28 mouse cellular contexts compared by ENCODE assay signal in the genomic region with DNA sequence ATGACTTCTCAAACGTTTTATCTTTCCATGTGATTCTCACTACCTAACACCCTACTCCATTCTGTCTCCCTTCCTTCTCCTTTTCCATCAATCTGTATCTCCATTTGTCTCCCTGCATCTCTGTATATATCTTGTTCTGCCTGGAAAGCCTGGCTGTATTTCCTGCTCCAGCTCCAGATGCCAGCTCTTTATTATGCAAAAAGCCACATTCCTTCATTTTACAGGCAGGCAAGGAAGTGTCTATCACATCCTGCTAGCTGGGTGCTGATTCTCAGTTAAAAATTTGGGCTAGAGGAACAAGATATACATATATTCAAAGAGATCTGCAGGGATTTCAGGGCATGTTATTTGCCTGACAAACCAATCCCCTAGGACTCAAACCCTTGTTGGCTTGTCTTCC. TPM values are rescaled to one million over a fixed set of nuclear protein-coding genes. Genes with fewer than 3 reads are reported as not detected.
"Had no signal": no experiment of that assay in that cellular context is flagged by ENCODE, and none has a peak within 500 bp of the region (broad histone marks: within the 10 kb centered on the region; RNA-seq: fewer than 3 reads in every experiment).

No protein-coding gene starts in this region.

- DNase-seq: gastrocnemius, adult 2 months; gastrocnemius, postnatal 10 days; gastrocnemius, postnatal 25 days; heart, adult 18-20 months; heart, postnatal 14 days; heart, postnatal 36 days; kidney, adult 11 months; kidney, adult 2 months; kidney, adult 9 months; kidney, postnatal 14 days; kidney, postnatal 36 days; left cerebral cortex, postnatal 4 days had no signal

- H3K36me3 ChIP-seq: heart, embryonic 13.5 days; heart, embryonic 15.5 days; hindbrain, embryonic 13.5 days; hindbrain, embryonic 15.5 days; kidney, embryonic 15.5 days; limb, embryonic 13.5 days; limb, embryonic 15.5 days; liver, embryonic 12.5 days had no signal

- H3K27me3 ChIP-seq: heart, embryonic 13.5 days; heart, embryonic 15.5 days; hindbrain, embryonic 13.5 days; hindbrain, embryonic 15.5 days; kidney, embryonic 15.5 days; limb, embryonic 13.5 days; limb, embryonic 15.5 days; liver, embryonic 12.5 days had no signal

- H3K4me1 ChIP-seq: heart, embryonic 13.5 days; heart, embryonic 15.5 days; hindbrain, embryonic 13.5 days; hindbrain, embryonic 15.5 days; kidney, embryonic 15.5 days; limb, embryonic 13.5 days; limb, embryonic 15.5 days; liver, embryonic 12.5 days had no signal

- H3K27ac ChIP-seq: gastrocnemius, adult 2 months; heart, embryonic 13.5 days; heart, embryonic 15.5 days; hindbrain, embryonic 13.5 days; hindbrain, embryonic 15.5 days; hindbrain, postnatal 0 days; kidney, embryonic 15.5 days; kidney, postnatal 0 days; layer of hippocampus, adult 2 months; limb, embryonic 13.5 days; limb, embryonic 15.5 days; liver, embryonic 12.5 days; liver, embryonic 14.5 days had no signal

- H3K4me3 ChIP-seq: gastrocnemius, adult 2 months; heart, embryonic 13.5 days; heart, embryonic 15.5 days; hindbrain, embryonic 13.5 days; hindbrain, embryonic 15.5 days; kidney, embryonic 15.5 days; layer of hippocampus, adult 2 months; limb, embryonic 13.5 days; limb, embryonic 15.5 days; liver, embryonic 12.5 days had no signal

- H3K9me3 ChIP-seq: heart, embryonic 15.5 days; kidney, embryonic 15.5 days; limb, embryonic 15.5 days; liver, embryonic 12.5 days had no signal

RNA-seq across cellular contexts. Expression of gene Gm20449, which starts 13.0 kb away (rescaled TPM):
- polyA plus RNA-seq: heart, postnatal 0 days; intestine, embryonic 16.5 days; kidney, postnatal 0 days; large intestine, adult 2 months; liver, embryonic 12.5 days; liver, embryonic 14.5 days; liver, embryonic 16.5 days had no signal
